Mouse (Mus musculus) lung, postnatal 4 days (tissue): ENCODE data around the gene Atp1b3.
A peak's percentile ranks its signal among the peaks of the same experiment; 100 is the strongest.
"Not testable (repeated sequence)": the region's sequence is repeated elsewhere in the genome, so short reads cannot be mapped to it uniquely, and the experiment has no call there.

Experiments used
- DNase-seq, 2 experiments: peaks; one replicate each; pipeline ENCODE4 v3.0.0; 2021

Gene Atp1b3

GRCm38 (mm10) chr9:96364141-96364838 is at the start of gene Atp1b3:
TSS of gene Atp1b3 (minus strand) at chr9:96364442.
- peak; percentile 98 to 100 for DNase-seq

- DNase-seq, result peak; percentile 36 to 54
Observed at GRCm38 (mm10) chr9:96412821-96413405, 48.7 kb upstream of the Atp1b3 start.

GRCm38 (mm10) chr9:96404312-96404711 is 40.1 kb upstream of the Atp1b3 start:
- peak; percentile 55 to 78 for DNase-seq

- DNase-seq, result not testable (repeated sequence)
Observed at GRCm38 (mm10) chr9:96399916-96400315, 35.7 kb upstream of the Atp1b3 start.

- DNase-seq, result peak in 1 of 2 experiments; percentile 30
Observed at GRCm38 (mm10) chr9:96399425-96399878, 35.2 kb upstream of the Atp1b3 start.

- DNase-seq, result peak in 1 of 2 experiments; percentile 10
Observed at GRCm38 (mm10) chr9:96398614-96399013, 34.4 kb upstream of the Atp1b3 start.

GRCm38 (mm10) chr9:96398165-96398564 is 33.9 kb upstream of the Atp1b3 start:
- peak in 1 of 2 experiments; percentile 8 for DNase-seq

GRCm38 (mm10) chr9:96394910-96395690 is 30.9 kb upstream of the Atp1b3 start:
- DNase-seq, result peak; percentile 49 to 57

DNA sequence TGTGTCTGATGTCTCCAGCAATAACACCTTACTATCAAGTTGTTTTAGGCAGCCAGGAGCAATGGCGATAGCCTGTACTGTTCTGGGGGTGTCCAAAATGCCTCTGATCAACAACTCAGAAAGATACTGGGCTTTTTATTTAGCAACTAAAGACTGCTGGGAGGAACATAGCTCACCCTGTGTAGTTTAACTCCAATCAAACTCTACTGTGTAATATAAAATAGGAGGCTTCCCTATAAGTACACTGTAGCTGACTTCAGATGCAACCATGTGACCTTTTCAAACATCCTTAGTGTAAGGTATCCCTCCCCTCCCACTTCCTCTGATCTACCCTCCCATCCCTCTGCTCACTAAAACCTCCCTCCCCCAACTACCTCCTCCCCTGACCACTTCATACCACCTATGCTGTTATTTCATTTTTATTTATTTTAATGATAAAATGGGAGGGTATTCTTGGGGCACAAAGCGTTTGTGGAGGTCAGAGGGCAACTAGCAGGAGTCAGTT is 29.5 kb upstream of the Atp1b3 start:
- no peak for DNase-seq

- no peak for DNase-seq
Observed at GRCm38 (mm10) chr9:96393112-96393511, 28.9 kb upstream of the Atp1b3 start.

- DNase-seq, result peak in 1 of 2 experiments; percentile 28
Observed at GRCm38 (mm10) chr9:96391921-96392320, 27.7 kb upstream of the Atp1b3 start.

DNA sequence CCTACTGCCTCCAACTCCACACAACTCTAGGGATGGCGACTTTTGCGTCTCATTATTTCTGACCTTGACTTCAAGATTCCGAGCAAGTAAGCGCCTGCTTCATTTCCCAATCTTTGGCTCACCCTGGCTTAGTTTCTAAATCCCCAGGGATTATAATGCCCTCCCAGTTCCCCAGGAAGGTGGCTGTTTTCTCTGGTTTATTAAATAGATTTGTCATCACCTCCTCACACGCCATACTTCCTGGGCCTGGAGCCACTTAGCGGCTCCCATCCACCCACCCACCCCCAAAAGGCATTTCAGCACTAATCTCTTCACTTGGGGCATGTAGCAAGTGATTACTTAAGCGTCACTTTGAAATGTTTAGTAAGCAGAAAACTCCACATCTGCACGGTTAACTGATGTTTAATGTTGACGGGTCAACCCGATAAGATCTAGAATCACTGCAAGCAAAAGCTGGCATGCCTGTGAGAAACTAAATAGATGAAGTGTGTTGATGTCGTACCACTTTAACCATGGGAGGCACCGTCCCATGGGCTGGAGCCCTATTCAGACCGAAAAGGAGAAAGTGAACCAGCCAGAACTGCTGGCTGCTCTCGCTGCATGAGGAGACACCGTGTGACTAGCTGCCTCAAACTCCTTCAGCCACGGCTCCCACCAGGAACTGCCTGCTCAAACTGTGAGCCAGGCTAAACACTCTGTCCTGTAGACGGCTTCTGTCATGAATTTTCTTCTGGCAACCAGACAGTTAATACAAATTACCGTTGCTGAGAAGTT is 19.7 kb upstream of the Atp1b3 start:
- DNase-seq, result no peak

DNA sequence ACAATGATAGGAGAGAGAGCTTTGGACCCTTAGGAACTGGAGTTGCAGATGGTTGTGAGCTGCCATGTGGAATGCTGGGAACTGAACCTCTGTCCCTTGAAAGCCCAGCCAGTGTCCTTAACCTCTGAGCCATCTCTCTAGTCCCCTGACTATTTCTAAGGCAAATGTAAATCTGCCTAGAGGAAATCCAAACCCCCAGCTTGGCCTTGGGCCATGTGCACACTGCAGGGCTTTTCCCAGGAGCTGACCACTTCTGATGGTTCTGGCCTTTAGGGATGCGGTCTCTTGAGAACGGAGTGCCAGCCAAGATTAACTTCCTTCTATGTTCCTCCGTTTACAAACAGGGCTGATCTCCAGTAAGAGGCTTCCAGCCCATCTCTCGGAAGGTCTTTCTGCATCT is 18.5 kb upstream of the Atp1b3 start:
- peak; percentile 33 to 38 for DNase-seq

DNA sequence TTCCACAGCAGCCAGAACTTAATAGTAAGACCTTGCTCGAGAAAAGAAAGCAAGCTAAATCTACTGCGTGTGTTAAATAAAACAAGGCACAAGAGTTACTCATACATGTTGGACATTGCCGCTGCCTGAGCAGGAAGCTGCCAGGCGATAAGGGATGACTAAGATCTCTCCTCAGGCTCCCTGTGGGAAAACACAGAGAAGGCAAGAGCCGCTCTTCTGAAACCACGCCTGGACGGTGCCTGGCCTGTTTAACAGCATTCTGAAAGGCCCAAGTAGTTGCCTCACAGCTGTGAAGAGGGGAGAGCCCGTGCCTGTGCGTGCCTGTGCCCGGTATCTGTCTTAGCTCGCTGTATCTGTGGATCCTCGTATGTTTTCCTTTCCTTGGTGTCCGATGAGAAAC is 17.2 kb upstream of the Atp1b3 start:
- peak; percentile 59 to 81 for DNase-seq

DNA sequence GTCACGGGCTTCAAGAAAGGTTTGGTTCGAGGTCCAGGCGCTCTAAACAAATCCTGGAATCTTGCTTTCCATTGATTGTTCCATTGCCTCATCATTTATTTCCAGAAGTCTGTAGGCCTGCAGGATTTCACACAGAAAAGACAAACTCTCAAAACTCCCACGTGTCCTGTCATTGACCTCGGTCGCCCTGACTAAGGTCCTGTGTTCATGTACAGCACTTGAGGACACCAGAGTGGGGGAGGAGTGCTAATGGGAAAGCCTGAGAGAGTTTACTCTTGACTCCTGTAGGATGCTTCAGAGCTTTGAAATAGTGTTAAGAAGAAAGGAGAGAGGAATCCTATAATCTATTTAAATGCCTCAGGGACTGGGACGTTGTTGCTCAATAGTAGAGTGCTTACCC is 15.3 kb upstream of the Atp1b3 start:
- peak in 1 of 2 experiments; percentile 45 for DNase-seq

GRCm38 (mm10) chr9:96378747-96379146 is 14.5 kb upstream of the Atp1b3 start:
- no peak for DNase-seq

GRCm38 (mm10) chr9:96377096-96377495 is 12.9 kb upstream of the Atp1b3 start:
- DNase-seq, result no peak

DNA sequence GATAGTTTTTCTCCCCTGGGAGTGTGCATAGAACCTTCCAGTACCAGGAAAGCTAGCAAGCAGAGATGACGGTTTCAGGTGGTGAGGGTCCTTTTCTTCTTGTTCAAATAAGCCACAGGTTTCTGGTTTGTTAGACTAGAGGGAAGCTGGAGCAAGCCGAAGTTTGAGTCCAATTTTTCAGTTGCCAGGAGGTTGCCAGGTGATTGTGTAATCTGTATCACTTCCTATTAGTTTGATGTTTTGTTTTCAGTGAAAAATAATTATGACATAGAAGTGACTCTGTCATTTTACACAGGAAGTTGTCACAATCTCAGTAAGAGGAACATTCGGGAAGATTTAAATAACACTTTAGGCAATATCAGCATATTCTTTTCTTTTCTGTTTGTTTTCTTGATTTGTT is 11.6 kb upstream of the Atp1b3 start:
- no peak for DNase-seq

GRCm38 (mm10) chr9:96371075-96371474 is 6.8 kb upstream of the Atp1b3 start:
- no peak for DNase-seq

DNA sequence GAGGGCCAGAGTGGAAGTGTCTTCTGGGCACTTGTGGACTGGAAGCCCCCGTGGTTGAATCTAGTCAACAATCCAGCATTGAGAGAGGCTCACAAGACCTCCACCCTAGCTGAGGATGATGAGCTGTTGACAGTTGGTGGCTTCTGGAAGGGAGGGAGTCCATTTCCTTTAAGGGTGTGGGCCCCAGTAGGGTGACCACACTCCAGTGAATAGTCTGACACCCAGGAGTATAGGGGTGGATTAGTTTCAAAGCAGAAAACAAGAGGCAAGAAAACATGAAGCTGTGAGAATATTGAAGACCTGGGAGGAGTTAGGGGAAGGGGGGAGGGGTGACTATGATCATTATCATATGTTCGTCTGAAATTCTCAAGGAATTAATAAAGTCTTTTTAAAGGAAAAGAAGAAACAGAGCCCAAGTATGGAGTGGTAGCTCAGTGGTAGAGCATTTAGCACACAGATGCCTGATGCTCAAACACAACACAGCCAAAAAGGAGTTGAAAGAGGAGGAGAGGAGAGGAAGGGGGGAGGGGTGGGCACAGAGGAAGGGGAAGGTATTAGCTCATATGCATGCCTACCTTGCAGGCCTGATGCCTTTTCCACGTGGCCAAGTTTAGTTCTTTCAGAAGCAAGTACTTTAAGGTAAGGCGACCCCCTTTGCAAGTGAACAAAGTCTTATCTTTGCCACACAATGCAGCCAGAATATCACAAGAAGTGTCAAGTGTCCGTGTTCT is 5.6 kb upstream of the Atp1b3 start:
- DNase-seq, result no peak

- no peak for DNase-seq
Observed at GRCm38 (mm10) chr9:96365271-96365872, 1.1 kb upstream of the Atp1b3 start.
